Mouse (Mus musculus): ENCODE results near the gene Tnrc6a.

The Tnrc6a gene

DNA sequence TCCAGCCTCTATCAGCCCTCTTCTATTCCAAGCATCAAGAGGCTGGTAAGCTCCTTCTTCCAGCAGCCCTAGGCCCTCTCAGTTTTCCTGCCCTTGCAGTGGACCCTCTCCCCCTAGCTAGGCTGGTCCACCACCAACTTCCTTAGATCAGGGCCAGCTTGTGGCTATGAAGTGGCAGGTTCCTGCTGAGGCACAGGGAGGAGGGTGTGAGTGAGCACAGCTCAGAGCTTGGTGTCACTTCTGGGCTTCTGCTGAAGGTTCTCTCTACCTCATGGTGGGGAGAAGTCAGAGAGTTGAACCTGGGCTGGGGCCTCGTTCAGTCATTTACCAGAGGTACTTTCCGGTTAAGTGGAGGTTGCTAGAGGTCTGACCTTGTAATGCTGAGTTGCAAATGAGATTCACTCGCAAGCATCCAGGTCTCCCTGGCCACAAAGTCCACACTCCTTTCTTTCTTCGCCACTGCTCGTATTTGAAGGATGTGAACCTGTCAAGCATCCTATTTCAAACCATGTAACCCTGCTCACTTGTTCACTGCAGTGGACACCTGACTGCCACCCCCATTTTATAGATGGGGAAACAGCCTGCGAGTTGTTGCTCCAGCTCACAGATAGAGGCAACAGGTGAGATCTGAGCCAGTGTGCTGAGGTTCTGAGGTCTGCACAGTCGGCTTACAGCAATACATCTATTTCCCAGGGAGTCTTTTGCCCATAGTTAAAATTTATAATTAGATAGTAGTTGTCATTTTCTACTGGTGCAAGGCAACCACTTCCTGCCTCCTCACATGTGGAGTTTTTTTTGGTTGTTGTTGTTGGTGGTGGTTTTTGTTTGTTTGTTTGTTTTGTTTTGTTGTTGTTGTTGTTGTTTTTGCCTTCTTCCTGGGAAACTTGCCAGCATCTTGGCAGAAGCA lies 94.0 kb downstream of the Tnrc6a start:
- Histone ChIP-seq H3K27me3 (ENCODE audit: control insufficient read depth, insufficient read depth, low read length, poor library complexity, severe bottlenecking) (no peaks in the 10 kb centered on the region), H3K36me3 (ENCODE audit: control insufficient read depth, insufficient read depth, low read length, poor library complexity, severe bottlenecking) (no peaks in the 10 kb centered on the region)
- DNase-seq (ENCODE audit: low read depth, low spot score), result no peak

- no peak for DNase-seq (ENCODE audit: low read depth, low spot score)
These were observed 94.9 kb downstream of the Tnrc6a start for GRCm38 (mm10) chr7:123218620-123219019.

GRCm38 (mm10) chr7:123219781-123220632 lies 96.3 kb downstream of the Tnrc6a start:
- no peaks in the 10 kb centered on the region for H3K36me3 ChIP-seq (ENCODE audit: control insufficient read depth, insufficient read depth, low read length, poor library complexity, severe bottlenecking)
- H3K27me3 ChIP-seq (ENCODE audit: control insufficient read depth, insufficient read depth, low read length, poor library complexity, severe bottlenecking), result no peaks in the 10 kb centered on the region
- no peak for DNase-seq (ENCODE audit: low read depth, low spot score)

More at GRCm38 (mm10) chr7:123218620-123219019, 94.9 kb downstream of the Tnrc6a start:
- no peaks in the 10 kb centered on the region for H3K36me3 ChIP-seq (ENCODE audit: control insufficient read depth, insufficient read depth, low read length, poor library complexity, severe bottlenecking)
- no peaks in the 10 kb centered on the region for H3K27me3 ChIP-seq (ENCODE audit: control insufficient read depth, insufficient read depth, low read length, poor library complexity, severe bottlenecking)

DNA sequence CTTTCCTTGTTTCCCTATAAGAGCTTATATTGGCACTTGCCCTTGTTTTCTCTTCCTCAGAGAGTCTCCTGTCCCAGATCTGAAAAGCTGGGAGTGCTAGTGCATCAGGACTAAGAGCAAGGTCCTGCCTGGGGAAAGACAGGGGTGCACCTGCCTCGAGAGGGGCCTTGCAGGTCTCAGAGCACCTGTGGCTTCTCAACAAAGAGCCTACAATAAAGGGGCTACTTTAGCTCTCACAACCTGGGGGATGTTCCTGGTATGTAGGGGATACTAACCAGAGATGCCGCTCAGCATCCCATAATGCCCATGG lies 96.9 kb downstream of the Tnrc6a start:
- H3K27me3 ChIP-seq (ENCODE audit: control insufficient read depth, insufficient read depth, low read length, poor library complexity, severe bottlenecking), result no peaks in the 10 kb centered on the region

DNA sequence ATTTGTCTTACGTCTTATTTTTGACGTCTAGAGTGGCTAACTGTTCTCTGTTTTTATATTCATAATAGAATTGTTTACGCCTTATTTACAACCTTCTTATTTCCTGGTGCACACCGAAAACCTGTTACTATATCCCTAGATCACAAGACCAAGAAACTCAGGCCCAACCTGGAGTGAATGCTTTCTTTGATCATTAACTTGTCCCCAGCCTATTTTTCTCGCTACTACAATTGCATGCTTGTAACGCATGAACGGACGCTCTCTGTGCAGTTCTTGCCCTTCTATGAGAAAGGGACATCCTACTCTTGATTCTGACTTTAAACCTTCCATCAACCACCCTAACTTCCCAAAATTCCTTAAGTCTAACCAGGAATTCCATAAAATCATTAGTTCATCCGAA lies 100.4 kb downstream of the Tnrc6a start:
- Histone ChIP-seq H3K36me3 (ENCODE audit: control insufficient read depth, insufficient read depth, low read length, poor library complexity, severe bottlenecking) (no peaks in the 10 kb centered on the region), H3K27me3 (ENCODE audit: control insufficient read depth, insufficient read depth, low read length, poor library complexity, severe bottlenecking) (no peaks in the 10 kb centered on the region)
- no peak for DNase-seq (ENCODE audit: low read depth, low spot score)

More for the DNA sequence above, 96.9 kb downstream of the Tnrc6a start:
- no peak for DNase-seq (ENCODE audit: low read depth, low spot score)
- no peaks in the 10 kb centered on the region for H3K36me3 ChIP-seq (ENCODE audit: control insufficient read depth, insufficient read depth, low read length, poor library complexity, severe bottlenecking)

GRCm38 (mm10) chr7:123225159-123225558 lies 101.5 kb downstream of the Tnrc6a start:
- Histone ChIP-seq H3K36me3 (ENCODE audit: control insufficient read depth, insufficient read depth, low read length, poor library complexity, severe bottlenecking) (no peaks in the 10 kb centered on the region), H3K27me3 (ENCODE audit: control insufficient read depth, insufficient read depth, low read length, poor library complexity, severe bottlenecking) (no peaks in the 10 kb centered on the region)
- no peak for DNase-seq (ENCODE audit: low read depth, low spot score)

- peak; percentile 25 for DNase-seq (ENCODE audit: low read depth, low spot score)
- Histone ChIP-seq H3K36me3 (ENCODE audit: control insufficient read depth, insufficient read depth, low read length, poor library complexity, severe bottlenecking) (no peaks in the 10 kb centered on the region), H3K27me3 (ENCODE audit: control insufficient read depth, insufficient read depth, low read length, poor library complexity, severe bottlenecking) (no peaks in the 10 kb centered on the region; the same call in 1 of the 2 replicates)
These were observed 111.8 kb downstream of the Tnrc6a start for GRCm38 (mm10) chr7:123235449-123235848.

DNA sequence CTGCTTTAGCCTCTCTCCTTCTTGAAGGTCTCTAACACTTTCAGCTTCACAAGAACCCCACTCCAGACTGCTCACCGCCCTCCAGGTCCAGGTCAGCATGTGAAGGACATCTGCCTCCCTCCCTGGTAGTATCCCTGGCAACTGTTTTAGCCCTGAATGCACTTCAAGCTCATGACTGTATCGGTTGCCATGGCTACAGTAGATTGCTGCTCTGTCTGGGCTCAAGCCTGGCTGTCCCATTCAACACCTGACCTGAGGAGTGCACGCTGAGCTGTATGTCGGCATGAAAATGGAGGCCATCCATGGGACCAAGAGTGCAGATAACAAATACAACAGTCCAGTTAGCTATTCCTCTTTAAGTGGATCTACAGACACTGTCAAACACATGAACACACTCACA lies 114.9 kb downstream of the Tnrc6a start:
- DNase-seq (ENCODE audit: low read depth, low spot score), result no peak
- Histone ChIP-seq H3K36me3 (ENCODE audit: control insufficient read depth, insufficient read depth, low read length, poor library complexity, severe bottlenecking) (no peaks in the 10 kb centered on the region), H3K27me3 (ENCODE audit: control insufficient read depth, insufficient read depth, low read length, poor library complexity, severe bottlenecking) (no peaks in the 10 kb centered on the region; the same call in 1 of the 2 replicates)

DNA sequence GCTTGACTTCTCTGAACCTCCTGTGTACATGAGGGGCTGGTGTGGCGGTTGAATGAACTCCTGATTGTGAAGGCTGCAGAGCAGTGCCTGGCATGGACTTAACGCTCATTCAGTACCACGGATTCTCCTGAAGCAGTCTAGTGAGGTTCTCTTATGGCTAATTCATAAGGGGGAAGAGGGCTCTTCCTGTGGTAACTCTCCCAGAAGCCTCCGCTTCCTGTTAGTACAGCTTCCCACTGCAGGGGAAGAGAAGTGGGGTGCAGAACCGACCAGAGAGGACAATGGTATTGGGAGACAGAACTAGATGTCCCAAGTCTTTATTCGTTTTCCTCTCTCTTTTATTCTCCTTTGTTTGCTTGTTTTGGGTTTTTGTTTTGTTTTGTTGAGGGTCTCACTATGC lies 116.4 kb downstream of the Tnrc6a start:
- no peaks in the 10 kb centered on the region for H3K36me3 ChIP-seq (ENCODE audit: control insufficient read depth, insufficient read depth, low read length, poor library complexity, severe bottlenecking)
- H3K27me3 ChIP-seq (ENCODE audit: control insufficient read depth, insufficient read depth, low read length, poor library complexity, severe bottlenecking), result no peaks in the 10 kb centered on the region
- DNase-seq (ENCODE audit: low read depth, low spot score), result no peak

DNA sequence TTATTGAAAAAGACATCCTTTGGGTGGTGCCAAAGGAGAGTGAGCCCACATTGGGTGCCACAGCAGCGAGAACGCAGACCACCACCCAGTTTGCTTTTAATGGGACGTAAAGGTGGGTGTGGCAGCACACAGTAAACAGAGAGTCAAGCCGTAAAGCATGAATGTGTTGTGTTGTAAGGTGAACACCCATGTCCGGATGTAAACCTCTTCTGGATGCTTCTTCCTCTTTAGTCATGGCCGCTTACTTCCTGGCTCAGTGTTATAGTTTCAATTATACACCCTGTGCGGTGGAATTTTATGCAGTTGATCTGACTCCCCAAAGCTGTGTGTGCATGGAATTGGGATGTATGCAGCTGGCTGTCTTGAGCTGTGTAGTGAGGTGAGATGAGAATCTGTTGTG lies 118.6 kb downstream of the Tnrc6a start:
- Histone ChIP-seq H3K36me3 (ENCODE audit: control insufficient read depth, insufficient read depth, low read length, poor library complexity, severe bottlenecking) (no peaks in the 10 kb centered on the region), H3K27me3 (ENCODE audit: control insufficient read depth, insufficient read depth, low read length, poor library complexity, severe bottlenecking) (no peaks in the 10 kb centered on the region)
- DNase-seq (ENCODE audit: low read depth, low spot score), result no peak

DNA sequence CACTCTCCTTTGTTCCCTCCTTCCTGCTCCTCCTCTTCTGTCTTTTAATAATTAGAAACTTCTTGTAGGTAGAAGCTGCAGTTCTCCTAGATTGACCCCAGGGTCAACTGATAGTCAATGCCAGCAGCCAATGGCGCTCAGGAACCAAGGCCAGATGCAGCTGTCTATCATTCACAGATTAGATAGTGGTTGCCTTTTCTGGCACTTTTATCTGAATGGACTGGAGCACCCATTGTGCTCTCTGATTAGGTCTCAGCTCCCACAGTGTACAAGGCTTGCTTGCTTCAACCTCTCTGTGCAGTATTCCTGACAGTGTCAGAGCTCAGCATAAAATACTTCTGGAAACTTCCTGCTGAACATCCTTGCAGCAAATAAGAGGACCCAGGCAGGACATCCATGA lies 121.1 kb downstream of the Tnrc6a start:
- no peak for DNase-seq (ENCODE audit: low read depth, low spot score)
- no peaks in the 10 kb centered on the region for H3K36me3 ChIP-seq (ENCODE audit: control insufficient read depth, insufficient read depth, low read length, poor library complexity, severe bottlenecking)
- no peaks in the 10 kb centered on the region for H3K27me3 ChIP-seq (ENCODE audit: control insufficient read depth, insufficient read depth, low read length, poor library complexity, severe bottlenecking)
